Mouse (Mus musculus) Patski (cell line): ENCODE measurements around the gene Camta2. TPM values are rescaled to one million over a fixed set of nuclear protein-coding genes. Genes with fewer than 3 reads are reported as not detected.

Experiments
- ATAC-seq: fragments of 100-300 bp; one replicate; pipeline ENCODE4 v1.8.0; 2021
- CTCF ChIA-PET: fragments of 350-600 bp; sonication (Branson Sonifier 250); formaldehyde crosslinking; loops from one replicate; lab custom pipeline; 2022; ENCODE audit warnings: inconsistent platforms; lab: Charles Lee
- POLR2A ChIA-PET: fragments of 350-600 bp; sonication (Branson Sonifier 250); formaldehyde crosslinking; loops from one replicate; lab custom pipeline; 2022; ENCODE audit warnings: antibody characterized with exemption, inconsistent platforms; lab: Charles Lee
- DNase-seq: peaks from one replicate; pipeline ENCODE4 v3.0.0-alpha.2; 2011; ENCODE audit warnings: low read depth, low spot score
- H3K27me3 ChIP-seq: fragments of 371-371 bp; one replicate; pipeline ENCODE4 v1.5.1; 2021
- CTCF ChIP-seq: fragments of 100-300 bp; IDR thresholded peaks from one replicate; pipeline ENCODE4 v1.5.1; 2021
- in situ Hi-C: fragments of 300-500 bp; cut with MboI; formaldehyde crosslinking; loops from 3 replicates; pipeline ENCODE4 v1.11.1; 2018; ENCODE audit warnings: low pct_unique_long_range_greater_than_20kb, mixed read lengths
- polyA plus RNA-seq: library from polyadenylated mRNA; unstranded; gene quantifications from one replicate; pipeline ENCODE4 v1.2.3, GENCODE M21; 2021

The Camta2 gene
- polyA plus RNA-seq, 1 experiment from 2014 or later, result 22.2 TPM

DNA sequence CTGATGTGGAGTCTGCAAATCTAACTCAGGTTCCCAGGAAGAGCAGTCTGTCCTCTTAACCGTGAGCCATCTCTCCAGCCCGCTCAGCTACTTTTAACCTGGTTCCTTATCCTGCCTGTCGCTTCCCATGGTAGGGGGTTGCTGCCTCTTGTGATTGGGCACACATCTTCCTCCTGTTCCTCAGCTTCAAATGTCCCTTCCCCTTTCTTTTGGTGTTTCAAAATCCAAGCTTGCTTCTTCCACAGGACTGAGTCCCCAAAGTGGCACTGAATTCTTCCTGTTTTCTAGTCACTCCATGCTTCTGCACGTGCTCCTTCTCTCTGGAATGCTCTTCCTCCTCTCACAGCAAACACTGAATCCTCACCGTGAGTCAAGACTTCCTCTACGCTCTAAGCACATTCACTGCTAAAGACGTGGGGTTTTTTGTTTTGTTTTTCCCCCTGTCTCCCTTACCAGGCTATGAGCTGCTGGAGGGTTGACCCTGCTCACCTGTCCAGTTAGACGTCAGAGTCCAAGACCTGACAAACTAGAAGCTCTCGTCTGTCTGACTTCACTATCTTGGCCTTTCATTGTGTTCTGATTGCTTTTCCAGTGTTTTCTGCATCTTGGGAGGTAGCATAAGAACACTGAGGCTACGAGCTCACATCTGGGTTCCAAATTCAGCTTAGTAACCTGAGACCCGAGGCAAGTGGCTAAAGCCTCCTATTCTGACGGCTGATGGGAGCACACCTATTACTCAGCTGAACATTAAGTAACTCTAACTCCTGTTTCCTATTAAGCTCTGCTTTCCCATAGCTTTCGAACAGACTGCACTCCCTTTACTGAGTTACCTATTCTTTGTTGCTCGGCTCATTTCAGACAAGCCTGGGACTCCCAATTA, 20.4 kb downstream of the Camta2 start:
- no peaks in the 10 kb centered on the region for H3K27me3 ChIP-seq
- ChIA-PET POLR2A (interaction anchor here (0.6 to 6.5 kb wide), 6 partner anchors 10 to 41 kb away, joined by 3 to 52 read pairs (median 13); partner anchors contain the start of genes Camta2, Eno3, Pfn1 and Rnf167), CTCF (interaction anchor here (1.2 to 1.7 kb wide), 4 partner anchors 8 to 30 kb away, joined by 3 to 5 read pairs (median 4); partner anchors contain the start of genes Eno3, Rnf167 and Slc25a11)
- DNase-seq, result no peak
- TF ChIP-seq CTCF, result no peak
- ATAC-seq, result no peak
- in situ Hi-C loops, result no loop called here

DNA sequence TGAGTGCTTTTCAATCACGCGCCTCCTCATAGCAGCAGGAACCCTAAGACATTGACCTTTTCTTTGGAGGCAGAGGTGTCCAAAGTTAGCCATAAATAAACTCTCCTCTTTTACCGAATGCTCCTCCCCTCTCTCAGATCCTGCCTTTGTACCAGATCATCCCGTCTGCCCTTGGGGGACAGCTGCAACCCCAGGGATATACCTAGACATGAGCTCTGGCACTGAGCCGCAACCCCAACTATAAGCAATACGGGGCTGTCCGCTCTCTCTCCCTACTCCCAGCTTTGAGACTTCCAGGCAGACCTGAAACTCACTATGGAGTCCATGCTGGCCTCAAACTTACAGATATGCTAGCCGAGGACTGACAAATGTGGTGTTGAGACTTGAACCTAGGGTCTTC, 21.2 kb downstream of the Camta2 start:
- no peak for TF ChIP-seq CTCF
- DNase-seq, result no peak
- no peak for ATAC-seq
- POLR2A ChIA-PET, result interaction anchor here (2.4 to 6.5 kb wide), 4 partner anchors 10 to 21 kb away, joined by 11 to 52 read pairs (median 18); partner anchors contain the start of genes Camta2, Eno3, Pfn1 and Rnf167
- in situ Hi-C loops, result no loop called here
- CTCF ChIA-PET, result interaction anchor here (1.2 kb wide), 1 partner anchor 20 kb away, joined by 3 read pairs; the partner anchor contains the start of genes Rnf167 and Slc25a11
- H3K27me3 ChIP-seq, result no peaks in the 10 kb centered on the region

DNA sequence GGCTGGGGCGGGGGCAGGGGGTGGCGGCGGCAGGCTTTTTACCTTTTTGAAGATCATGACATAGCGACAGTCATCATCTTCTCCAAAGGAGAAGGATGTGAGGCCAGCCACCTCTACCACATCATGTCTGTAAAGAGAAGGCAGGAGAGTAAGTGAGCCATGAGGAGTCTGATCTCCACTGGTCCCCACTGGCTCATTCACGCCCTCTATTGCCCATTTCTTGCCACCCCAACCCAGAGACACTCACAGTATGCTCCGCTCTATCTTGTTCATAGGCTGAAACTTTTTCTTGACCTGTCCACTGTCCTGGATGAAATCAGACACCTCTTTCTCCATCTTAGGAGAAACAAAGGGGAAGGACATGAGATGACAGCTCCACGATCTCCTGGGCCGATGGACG, 23.2 kb downstream of the Camta2 start:
- in situ Hi-C loops, result no loop called here
- H3K27me3 ChIP-seq, result no peaks in the 10 kb centered on the region
- ATAC-seq, result no peak
- POLR2A ChIA-PET, result interaction anchor here (6.5 kb wide), 1 partner anchor 8 kb away, joined by 52 read pairs; the partner anchor contains the start of genes Eno3 and Pfn1
- DNase-seq, result no peak
- CTCF ChIA-PET, result no interaction called here
- TF ChIP-seq CTCF, result no peak

DNA sequence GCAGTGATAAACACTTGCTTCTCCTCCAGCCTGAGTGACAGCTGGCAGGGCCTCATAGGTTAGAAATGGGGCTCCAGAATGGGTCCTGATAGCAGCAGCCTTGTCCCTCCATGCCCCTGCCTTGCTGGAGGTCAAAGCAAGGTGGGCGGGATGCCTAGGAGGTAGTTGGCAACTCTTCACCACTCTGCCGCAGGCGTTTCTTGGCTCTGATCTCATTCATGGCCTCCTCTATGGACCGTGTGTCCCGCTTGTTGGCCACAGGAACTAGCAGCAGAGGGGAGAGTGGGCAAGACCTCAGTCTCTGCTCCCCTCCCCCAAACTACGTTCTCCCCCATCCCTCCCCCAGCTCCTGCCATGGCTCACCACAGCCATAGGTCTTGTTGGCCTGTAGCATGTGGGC, 23.9 kb downstream of the Camta2 start:
- ChIA-PET CTCF (no interaction called here), POLR2A (no interaction called here)
- in situ Hi-C loops, result no loop called here
- DNase-seq (no peak), ATAC-seq (no peak)
- H3K27me3 ChIP-seq, result no peaks in the 10 kb centered on the region
- no peak for TF ChIP-seq CTCF

DNA sequence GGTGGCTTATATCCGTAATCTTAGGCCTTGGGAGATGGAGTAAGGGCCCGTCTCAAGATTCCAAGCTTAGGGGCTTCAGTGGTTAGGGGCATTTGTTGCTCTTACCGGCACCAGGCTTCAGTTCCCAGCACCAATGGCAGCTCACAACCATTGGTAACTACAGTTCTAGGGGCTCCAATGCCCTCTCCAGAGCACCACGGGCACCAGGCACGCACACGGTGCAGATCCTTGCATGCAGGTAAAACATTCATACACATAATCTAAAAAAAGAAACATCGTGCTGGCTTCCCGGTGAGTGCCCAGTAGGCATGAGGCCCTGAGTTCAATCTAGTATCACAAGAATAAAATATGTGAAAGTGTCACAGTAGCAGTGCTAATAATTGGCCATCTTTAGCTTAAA, 24.8 kb downstream of the Camta2 start:
- ATAC-seq (no peak), DNase-seq (no peak)
- in situ Hi-C loops, result no loop called here
- CTCF ChIA-PET, result interaction anchor here (1.0 kb wide), 1 partner anchor 14 kb away, joined by 3 read pairs; no protein-coding TSS in a partner anchor
- TF ChIP-seq CTCF, result no peak
- POLR2A ChIA-PET, result interaction anchor here (0.6 kb wide), 1 partner anchor 26 kb away, joined by 6 read pairs; no protein-coding TSS in a partner anchor
- no peaks in the 10 kb centered on the region for H3K27me3 ChIP-seq

DNA sequence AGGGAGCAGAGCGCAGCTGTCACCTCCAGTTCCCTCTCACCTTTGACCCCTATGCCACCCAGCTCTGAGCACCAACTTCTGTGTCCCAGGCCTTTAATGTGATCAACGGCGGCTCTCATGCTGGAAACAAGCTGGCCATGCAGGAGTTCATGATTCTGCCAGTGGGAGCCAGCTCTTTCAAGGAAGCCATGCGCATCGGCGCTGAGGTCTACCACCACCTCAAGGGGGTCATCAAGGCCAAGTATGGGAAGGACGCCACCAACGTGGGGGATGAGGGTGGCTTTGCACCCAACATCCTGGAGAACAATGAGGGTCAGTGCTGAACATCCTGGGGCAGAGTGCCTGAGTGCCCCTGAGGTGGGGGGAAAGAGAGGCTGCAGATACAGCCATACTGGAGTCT, 27.3 kb downstream of the Camta2 start:
- ATAC-seq (no peak), DNase-seq (no peak)
- CTCF ChIA-PET, result no interaction called here
- H3K27me3 ChIP-seq, result no peaks in the 10 kb centered on the region
- no peak for TF ChIP-seq CTCF
- in situ Hi-C loops, result no loop called here
- POLR2A ChIA-PET, result no interaction called here

DNA sequence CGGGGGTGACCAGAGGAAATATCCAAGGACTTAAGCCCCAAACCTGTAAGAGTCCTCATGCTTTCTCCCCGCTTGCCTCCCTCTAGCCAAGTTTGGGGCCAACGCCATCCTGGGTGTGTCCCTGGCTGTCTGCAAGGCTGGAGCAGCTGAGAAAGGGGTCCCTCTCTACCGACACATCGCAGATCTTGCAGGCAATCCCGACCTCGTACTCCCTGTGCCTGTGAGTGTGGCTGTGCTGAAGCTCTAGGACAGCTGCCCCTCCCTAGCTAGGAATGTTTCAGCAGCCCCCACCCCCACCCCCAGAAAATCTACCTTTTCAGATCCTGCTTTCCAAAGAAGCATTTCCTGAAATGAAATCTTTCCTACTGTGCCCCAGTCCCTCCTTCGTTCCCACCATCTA, 29.0 kb downstream of the Camta2 start:
- in situ Hi-C loops, result no loop called here
- TF ChIP-seq CTCF, result no peak

DNA sequence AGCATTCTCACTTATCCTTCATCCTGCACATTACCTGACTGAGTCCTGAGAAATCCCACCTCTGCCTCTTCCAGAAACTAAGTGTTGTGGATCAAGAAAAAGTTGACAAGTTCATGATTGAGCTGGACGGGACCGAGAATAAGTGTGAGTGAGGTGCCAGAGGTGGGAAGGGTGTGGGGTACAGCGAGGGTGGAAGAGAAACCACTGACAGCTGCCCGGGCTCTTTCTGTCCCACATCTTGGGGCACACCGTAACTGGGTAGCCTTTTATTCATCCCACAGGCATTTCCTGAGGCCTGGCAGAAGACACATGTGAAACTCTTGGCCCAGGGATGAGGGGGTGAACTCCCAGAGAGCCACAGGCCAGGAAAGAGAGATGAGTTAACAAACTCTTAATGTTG, 29.4 kb downstream of the Camta2 start:
- TF ChIP-seq CTCF, result no peak
- ATAC-seq, result no peak
- in situ Hi-C loops, result no loop called here
- no peak for DNase-seq
- CTCF ChIA-PET, result no interaction called here
- POLR2A ChIA-PET, result interaction anchor here (6.4 kb wide), 1 partner anchor 9 kb away, joined by 52 read pairs; the partner anchor contains the start of gene Spag7
- no peaks in the 10 kb centered on the region for H3K27me3 ChIP-seq

More for the DNA sequence above, 29.0 kb downstream of the Camta2 start:
- CTCF ChIA-PET, result interaction anchor here (1.5 kb wide), 1 partner anchor 9 kb away, joined by 4 read pairs; no protein-coding TSS in a partner anchor
- no peak for DNase-seq
- no peak for ATAC-seq
- no peaks in the 10 kb centered on the region for H3K27me3 ChIP-seq
- POLR2A ChIA-PET, result interaction anchor here (6.4 kb wide), 1 partner anchor 9 kb away, joined by 52 read pairs; the partner anchor contains the start of gene Spag7

DNA sequence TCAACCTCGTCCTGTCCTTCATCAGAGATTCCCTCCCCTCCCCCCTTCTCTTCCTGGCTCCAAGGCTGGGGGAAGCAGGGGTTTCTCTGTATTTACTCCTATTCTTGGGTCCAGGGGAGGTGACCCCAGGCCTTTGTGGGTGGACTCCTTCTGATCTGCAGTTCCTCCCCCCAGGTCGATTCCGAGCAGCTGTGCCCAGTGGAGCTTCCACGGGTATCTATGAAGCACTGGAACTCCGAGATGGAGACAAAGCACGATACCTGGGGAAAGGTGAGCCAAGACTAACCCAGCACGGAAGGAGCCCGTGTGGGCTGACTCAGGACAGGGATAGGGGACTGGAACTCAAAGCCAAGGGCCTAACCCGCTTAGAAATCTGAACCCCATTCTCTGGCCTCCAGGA, 29.9 kb downstream of the Camta2 start:
- in situ Hi-C loops, result no loop called here
- POLR2A ChIA-PET, result interaction anchor here (6.4 kb wide), 1 partner anchor 10 kb away, joined by 52 read pairs; the partner anchor contains the start of gene Spag7
- DNase-seq (no peak), ATAC-seq (no peak)
- no peak for TF ChIP-seq CTCF
- H3K27me3 ChIP-seq, result no peaks in the 10 kb centered on the region
- CTCF ChIA-PET, result no interaction called here

DNA sequence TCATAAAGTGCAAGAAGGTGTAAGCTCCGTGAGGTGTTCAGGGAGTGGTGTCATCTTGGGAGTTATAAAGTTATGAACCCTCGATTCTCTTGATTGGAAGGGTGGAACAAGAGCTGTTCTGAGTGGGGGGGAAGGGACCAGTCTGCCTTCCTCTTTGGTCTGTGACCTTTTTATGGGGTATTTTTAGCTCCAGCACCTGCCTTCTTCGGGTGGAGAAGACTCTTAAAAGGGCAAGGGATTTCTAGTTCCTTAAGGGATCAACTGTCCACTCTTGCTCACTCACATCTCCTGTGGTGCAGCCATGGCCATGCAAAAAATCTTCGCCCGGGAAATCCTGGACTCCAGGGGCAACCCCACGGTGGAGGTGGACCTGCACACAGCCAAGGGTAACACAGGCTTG, 30.3 kb downstream of the Camta2 start:
- ChIA-PET CTCF (interaction anchor here (2.0 kb wide), 1 partner anchor 8 kb away, joined by 7 read pairs; no protein-coding TSS in a partner anchor), POLR2A (interaction anchor here (6.4 kb wide), 1 partner anchor 10 kb away, joined by 52 read pairs; the partner anchor contains the start of gene Spag7)
- no peak for TF ChIP-seq CTCF

More for the DNA sequence above, 30.3 kb downstream of the Camta2 start:
- in situ Hi-C loops, result no loop called here
- no peaks in the 10 kb centered on the region for H3K27me3 ChIP-seq
- no peak for ATAC-seq
- no peak for DNase-seq
